Mouse (Mus musculus) midbrain, embryonic 16.5 days (tissue): ENCODE data around the gene Hs3st3b1. TPM values are rescaled to one million over a fixed set of nuclear protein-coding genes. Genes with fewer than 3 reads are reported as not detected.

Experiments used
- ATAC-seq: fragments of 200-750 bp; cut with Nextera tagmentation; 2 replicates; pipeline ENCODE4 v1.8.0; 2017; ENCODE audit warnings: moderate TSS enrichment
- H3K27ac ChIP-seq: fragments of 300-500 bp; sonication (generic); 2 replicates; pipeline ENCODE4 v1.5.1; 2014; ENCODE audit warnings: mild to moderate bottlenecking, low read length, mixed read lengths
- H3K27me3 ChIP-seq: fragments of 300-500 bp; sonication (generic); 2 replicates; pipeline ENCODE4 v1.6.1; 2014; ENCODE audit warnings: low read depth, low read length, mixed read lengths; ENCODE audit not compliant: control insufficient read depth, insufficient read depth
- H3K36me3 ChIP-seq: fragments of 300-500 bp; sonication (generic); 2 replicates; pipeline ENCODE4 v1.6.1; 2014; ENCODE audit warnings: mild to moderate bottlenecking, low read length, moderate library complexity, mixed read lengths; ENCODE audit not compliant: control insufficient read depth, insufficient read depth
- H3K4me1 ChIP-seq: fragments of 300-500 bp; sonication (generic); 2 replicates; pipeline ENCODE4 v1.6.1; 2014; ENCODE audit warnings: mild to moderate bottlenecking, low read length, mixed read lengths; ENCODE audit not compliant: control insufficient read depth, insufficient read depth
- H3K4me2 ChIP-seq: fragments of 300-500 bp; sonication (generic); 2 replicates; pipeline ENCODE4 v1.6.1; 2014; ENCODE audit warnings: mild to moderate bottlenecking, low read length, mixed read lengths
- H3K4me3 ChIP-seq: fragments of 300-500 bp; sonication (generic); 2 replicates; pipeline ENCODE4 v1.5.1; 2014; ENCODE audit warnings: low read depth, mild to moderate bottlenecking, low read length, moderate library complexity, mixed read lengths
- H3K9ac ChIP-seq: fragments of 300-500 bp; sonication (generic); 2 replicates; pipeline ENCODE4 v1.6.1; 2014; ENCODE audit warnings: low read depth, low read length, mixed read lengths
- H3K9me3 ChIP-seq: fragments of 300-500 bp; sonication (generic); replicated peaks from 2 replicates; pipeline ENCODE4 v1.6.1; 2014; ENCODE audit warnings: mild to moderate bottlenecking, low read length, mixed read lengths; ENCODE audit not compliant: control insufficient read depth, poor library complexity, severe bottlenecking
- WGBS: fragments of 180-500 bp; shearing (Covaris S2); extraction: QIAGEN DNeasy Blood & Tissue Kit; methylation state at CpG from one replicate; pipeline ENCODE4 v1.1.7; 2014; 5-methylcytosine and 5-hydroxymethylcytosine counted together
- polyA plus RNA-seq: library from polyadenylated mRNA; unstranded; fragments of >200 nt; fragmentation: Nextera tagmentation; extraction: Ambion mirVana; gene quantifications from 2 replicates; pipeline ENCODE4 v1.2.1, GENCODE M21; 2015

The Hs3st3b1 gene
- polyA plus RNA-seq, 1 experiment from 2014 or later, result 15.4 TPM

- ATAC-seq, result no peak
- Histone ChIP-seq H3K9ac (no peak overlapping the region), H3K4me3 (no peak overlapping the region), H3K36me3 (no peaks in the 10 kb centered on the region), H3K4me2 (no peak overlapping the region), H3K27ac (no peak overlapping the region), H3K4me1 (no peaks in the 10 kb centered on the region), H3K9me3 (no peaks in the 10 kb centered on the region), H3K27me3 (no peaks in the 10 kb centered on the region)
- 40% methylated on average over 3 of the region's 3 CpGs for WGBS
Measured at GRCm38 (mm10) chr11:63936641-63937040, 14.6 kb upstream of the Hs3st3b1 start.

- H3K36me3 ChIP-seq, result no peaks in the 10 kb centered on the region
- 86% methylated on average over 6 of the region's 6 CpGs for WGBS
- no peaks in the 10 kb centered on the region for H3K9me3 ChIP-seq
- no peak for ATAC-seq
- no peak overlapping the region for H3K9ac ChIP-seq
- H3K27me3 ChIP-seq, result peaks cover 32% of the 10 kb centered on the region
- H3K4me1 ChIP-seq, result peaks cover 12% of the 10 kb centered on the region
- no peak overlapping the region for H3K27ac ChIP-seq
- no peak overlapping the region for H3K4me3 ChIP-seq
- H3K4me2 ChIP-seq, result no peak overlapping the region
Measured at GRCm38 (mm10) chr11:63926901-63927300, 4.8 kb upstream of the Hs3st3b1 start.

- Histone ChIP-seq H3K27me3 (peaks cover 32% of the 10 kb centered on the region), H3K4me3 (peak overlapping the region; percentile 25), H3K4me1 (peaks cover 26% of the 10 kb centered on the region), H3K36me3 (no peaks in the 10 kb centered on the region), H3K9ac (0 out of 2 replicates have a peak overlapping the region, but pooled peaks have one; percentile 26), H3K9me3 (no peaks in the 10 kb centered on the region), H3K4me2 (peak overlapping the region; percentile 49), H3K27ac (no peak overlapping the region; the same call in 1 of the 2 replicates)
- under 1% methylated on average over 31 of the region's 31 CpGs for WGBS
- ATAC-seq, result no peak
Measured at GRCm38 (mm10) chr11:63925161-63925582, 3.1 kb upstream of the Hs3st3b1 start.

GRCm38 (mm10) chr11:63924286-63924930, 2.3 kb upstream of the Hs3st3b1 start:
- H3K9ac ChIP-seq, result no peak overlapping the region
- H3K27ac ChIP-seq, result no peak overlapping the region
- ATAC-seq, result no peak
- peaks cover 27% of the 10 kb centered on the region for H3K4me1 ChIP-seq
- 8% methylated on average over 26 of the region's 26 CpGs for WGBS
- H3K27me3 ChIP-seq, result peaks cover 32% of the 10 kb centered on the region
- H3K9me3 ChIP-seq, result no peaks in the 10 kb centered on the region
- no peaks in the 10 kb centered on the region for H3K36me3 ChIP-seq
- no peak overlapping the region for H3K4me2 ChIP-seq
- H3K4me3 ChIP-seq, result no peak overlapping the region

GRCm38 (mm10) chr11:63923386-63923785, 1.3 kb upstream of the Hs3st3b1 start:
- peaks cover 32% of the 10 kb centered on the region for H3K27me3 ChIP-seq
- H3K9me3 ChIP-seq, result no peaks in the 10 kb centered on the region
- H3K27ac ChIP-seq, result no peak overlapping the region
- under 1% methylated on average over 29 of the region's 29 CpGs for WGBS
- peak overlapping the region; percentile 91 for H3K4me2 ChIP-seq
- no peak overlapping the region for H3K9ac ChIP-seq
- peaks cover 32% of the 10 kb centered on the region for H3K4me1 ChIP-seq
- H3K4me3 ChIP-seq, result peak overlapping the region; percentile 15; the same call in 1 of the 2 replicates
- ATAC-seq, result no peak
- no peaks in the 10 kb centered on the region for H3K36me3 ChIP-seq

- H3K9me3 ChIP-seq, result no peaks in the 10 kb centered on the region
- peak overlapping the region; percentile 62 for H3K4me3 ChIP-seq
- peak overlapping the region; percentile 67 for H3K27ac ChIP-seq
- H3K4me2 ChIP-seq, result peak overlapping the region; percentile 91
- H3K36me3 ChIP-seq, result no peaks in the 10 kb centered on the region
- peak; percentile 13; the same call in 1 of the 2 replicates for ATAC-seq
- H3K9ac ChIP-seq, result peak overlapping the region; percentile 74
- WGBS, result 0% methylated on average over 69 of the region's 80 CpGs
- H3K4me1 ChIP-seq, result peaks cover 32% of the 10 kb centered on the region
- H3K27me3 ChIP-seq, result peaks cover 28% of the 10 kb centered on the region
Measured at GRCm38 (mm10) chr11:63921044-63921951, 792 bp downstream of the Hs3st3b1 start.

- H3K36me3 ChIP-seq, result no peaks in the 10 kb centered on the region
- WGBS, result under 1% methylated on average over 33 of the region's 33 CpGs
- ATAC-seq, result peak; percentile 60
- H3K9ac ChIP-seq, result peak overlapping the region; percentile 74
- H3K4me2 ChIP-seq, result peak overlapping the region; percentile 91
- no peaks in the 10 kb centered on the region for H3K9me3 ChIP-seq
- peak overlapping the region; percentile 67 for H3K27ac ChIP-seq
- peak overlapping the region; percentile 62 for H3K4me3 ChIP-seq
- peaks cover 27% of the 10 kb centered on the region for H3K27me3 ChIP-seq
- H3K4me1 ChIP-seq, result peaks cover 32% of the 10 kb centered on the region
Measured at GRCm38 (mm10) chr11:63920531-63920930, 1.6 kb downstream of the Hs3st3b1 start.

- under 1% methylated on average over 51 of the region's 52 CpGs for WGBS
- ATAC-seq, result no peak
- H3K27me3 ChIP-seq, result peaks cover 16% of the 10 kb centered on the region
Measured at GRCm38 (mm10) chr11:63919211-63920098, 2.6 kb downstream of the Hs3st3b1 start.

More at GRCm38 (mm10) chr11:63919211-63920098, 2.6 kb downstream of the Hs3st3b1 start:
- H3K36me3 ChIP-seq, result no peaks in the 10 kb centered on the region
- H3K4me2 ChIP-seq, result peak overlapping the region; percentile 91
- H3K4me1 ChIP-seq, result peaks cover 30% of the 10 kb centered on the region
- peak overlapping the region; percentile 62 for H3K4me3 ChIP-seq
- H3K9me3 ChIP-seq, result no peaks in the 10 kb centered on the region
- H3K9ac ChIP-seq, result peak overlapping the region; percentile 74
- H3K27ac ChIP-seq, result peak overlapping the region; percentile 67
